Mouse (Mus musculus) cerebellum, adult 11-12 months (tissue): Measurements from ENCODE around the gene Pcnx4.
"Not testable (repeated sequence)": the region's sequence is repeated elsewhere in the genome, so short reads cannot be mapped to it uniquely, and the experiment has no call there.

Source experiments
- DNase-seq: peaks from one replicate; pipeline ENCODE4 v3.0.0; 2022

The Pcnx4 gene

DNA sequence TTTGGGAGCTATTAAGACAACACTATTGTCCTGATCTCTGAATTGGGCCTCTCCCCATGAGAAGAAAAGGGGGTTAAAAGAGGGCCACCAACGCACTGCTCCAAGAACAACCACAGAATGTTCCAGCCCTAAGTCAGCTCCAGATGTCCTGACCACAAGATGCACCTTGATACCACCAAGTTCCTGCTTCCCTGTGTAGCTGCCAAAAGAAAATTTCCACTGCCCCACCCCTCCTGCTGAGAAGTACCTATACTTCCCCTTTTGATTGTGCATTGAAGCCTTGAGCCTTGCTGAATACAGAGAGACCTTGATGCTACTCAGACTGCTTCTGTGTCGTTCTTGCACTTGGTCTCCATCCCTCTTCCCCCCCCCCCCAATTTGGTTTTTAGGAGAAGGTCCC lies 62.5 kb downstream of the Pcnx4 start:
- DNase-seq, result not testable (repeated sequence)

DNA sequence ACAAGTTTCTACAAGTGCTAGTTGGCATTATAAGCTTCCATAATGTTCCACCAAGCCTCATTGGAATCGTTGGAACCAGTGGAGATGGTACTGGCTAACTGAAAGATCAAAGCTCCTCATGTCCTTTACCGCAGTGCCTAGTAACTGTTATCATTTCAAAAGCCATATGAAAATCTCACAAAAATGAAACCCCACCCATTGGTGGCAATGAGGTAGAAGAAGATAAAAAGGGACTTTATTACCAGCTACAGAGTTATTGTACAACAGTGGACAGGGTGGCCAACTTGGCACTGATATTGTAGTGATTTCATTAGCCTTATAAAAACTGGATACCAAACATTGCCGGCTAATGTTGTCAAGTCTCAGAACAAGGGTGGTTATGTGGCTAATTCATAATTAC lies 75.9 kb downstream of the Pcnx4 start:
- DNase-seq, result no peak

- no peak for DNase-seq
Observed at GRCm38 (mm10) chr12:72620856-72621255, 84.7 kb downstream of the Pcnx4 start.

DNA sequence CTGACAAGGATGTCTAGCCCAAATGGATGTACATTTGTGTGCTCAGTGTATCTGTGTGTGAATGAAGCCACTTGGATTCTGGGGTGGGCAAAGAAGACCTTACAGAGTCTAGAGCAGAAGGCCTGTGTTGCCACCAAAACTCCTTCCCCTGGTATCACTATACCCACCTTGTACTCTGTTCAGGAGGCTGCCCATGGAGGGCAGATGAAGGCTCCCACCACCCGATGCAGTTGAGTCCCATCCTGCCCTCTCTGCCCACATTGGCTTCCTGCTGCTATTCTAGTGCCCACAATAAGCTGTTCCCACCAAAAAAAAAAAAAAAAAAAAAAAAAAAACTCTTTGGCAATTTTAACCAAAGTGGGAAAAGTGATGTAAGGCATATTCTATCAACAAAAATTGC lies 85.3 kb downstream of the Pcnx4 start:
- DNase-seq, result no peak

DNA sequence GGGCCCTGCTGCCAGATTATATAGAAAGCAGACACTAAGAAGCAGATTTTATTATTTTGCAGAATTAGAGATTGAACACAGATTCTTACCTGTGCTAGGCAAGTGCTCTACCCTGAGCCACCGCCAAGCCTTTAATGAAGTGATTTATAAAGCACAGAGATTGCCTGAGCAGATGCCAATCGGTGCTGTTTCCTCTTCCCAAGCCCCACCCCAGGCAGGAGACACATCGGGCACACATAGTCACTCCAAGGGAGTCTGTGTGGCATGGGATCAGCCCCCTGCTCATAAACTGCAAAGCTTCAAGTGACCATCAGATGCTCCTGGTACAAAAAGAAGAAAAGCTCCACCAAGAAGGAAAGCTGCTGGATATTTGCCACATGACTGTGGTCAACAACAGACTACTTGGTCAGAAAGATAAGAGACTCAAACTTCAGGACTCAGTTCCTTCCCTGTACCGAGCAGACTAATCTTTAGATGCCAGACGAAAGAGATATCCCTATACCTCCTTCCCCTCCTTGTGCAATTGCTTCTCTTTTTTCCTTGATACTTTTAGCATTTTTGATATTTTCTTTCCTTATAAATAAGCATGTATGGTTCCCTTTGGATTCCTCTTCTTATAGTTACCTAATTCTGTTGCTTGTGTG lies 86.8 kb downstream of the Pcnx4 start:
- no peak for DNase-seq

DNA sequence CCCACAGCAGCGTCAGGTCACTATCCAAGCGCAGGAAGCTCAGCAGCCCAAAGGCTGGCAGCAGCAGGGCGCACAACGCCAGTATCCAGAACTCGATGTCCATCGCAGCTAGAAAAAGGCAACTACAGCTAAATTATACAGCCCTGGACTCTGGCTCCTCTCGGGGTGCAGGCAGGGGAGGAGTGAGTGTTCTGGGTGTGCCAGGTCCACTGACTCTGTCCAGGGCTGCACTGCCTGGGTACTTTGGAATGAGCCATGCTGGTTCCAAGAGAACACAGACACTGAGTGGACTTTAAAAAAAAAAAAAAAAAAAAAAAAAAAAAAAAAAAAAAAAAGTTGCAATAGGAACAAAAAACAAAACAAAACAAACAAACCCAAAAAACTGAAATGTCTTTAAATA lies 92.6 kb downstream of the Pcnx4 start:
- no peak for DNase-seq
